Mouse (Mus musculus) liver, embryonic 13.5 days (tissue): ENCODE results near the gene Spata1. TPM values are rescaled to one million over a fixed set of nuclear protein-coding genes. Genes with fewer than 3 reads are reported as not detected.

Experiments used
- ATAC-seq: fragments of 200-750 bp; cut with Nextera tagmentation; 2 replicates; pipeline ENCODE4 v1.8.0; 2017; ENCODE audit warnings: low read depth, mild to moderate bottlenecking, moderate number of reproducible peaks, moderate library complexity
- DNase-seq: peaks from one replicate; pipeline ENCODE4 v3.0.0; 2022
- H3K27ac ChIP-seq: fragments of 300-500 bp; sonication (generic); 2 replicates; pipeline ENCODE4 v1.5.1; 2015; ENCODE audit warnings: moderate library complexity, mild to moderate bottlenecking, inconsistent platforms
- H3K27me3 ChIP-seq: fragments of 300-500 bp; sonication (generic); 2 replicates; pipeline ENCODE4 v1.6.1; 2015; ENCODE audit warnings: mild to moderate bottlenecking, inconsistent platforms
- H3K36me3 ChIP-seq: fragments of 300-500 bp; sonication (generic); 2 replicates; pipeline ENCODE4 v1.6.1; 2015; ENCODE audit warnings: mild to moderate bottlenecking, inconsistent platforms
- H3K4me1 ChIP-seq: fragments of 300-500 bp; sonication (generic); replicated peaks from 2 replicates; pipeline ENCODE4 v1.6.1; 2015; ENCODE audit warnings: inconsistent platforms
- H3K4me2 ChIP-seq: fragments of 300-500 bp; sonication (generic); 2 replicates; pipeline ENCODE4 v1.6.1; 2015; ENCODE audit warnings: inconsistent platforms, mild to moderate bottlenecking, moderate library complexity
- H3K4me3 ChIP-seq: fragments of 300-500 bp; sonication (generic); replicated peaks from 2 replicates; pipeline ENCODE4 v1.5.1; 2015; ENCODE audit warnings: mild to moderate bottlenecking, inconsistent platforms
- H3K9ac ChIP-seq: fragments of 300-500 bp; sonication (generic); 2 replicates; pipeline ENCODE4 v1.6.1; 2015; ENCODE audit warnings: mild to moderate bottlenecking, inconsistent platforms
- H3K9me3 ChIP-seq: fragments of 300-500 bp; sonication (generic); replicated peaks from 2 replicates; pipeline ENCODE4 v1.6.1; 2016; ENCODE audit warnings: inconsistent platforms
- WGBS: fragments of 180-500 bp; shearing (Covaris S2); methylation state at CpG from one replicate; pipeline ENCODE4 v1.1.7; 2015; ENCODE audit not compliant: insufficient replicate concordance; 5-methylcytosine and 5-hydroxymethylcytosine counted together
- polyA plus RNA-seq: library from polyadenylated mRNA; unstranded; fragments of >200 nt; fragmentation: Nextera tagmentation; extraction: Ambion mirVana; gene quantifications from 2 replicates; pipeline ENCODE4 v1.2.1, GENCODE M21; 2015

Gene Spata1
- polyA plus RNA-seq, 1 experiment from 2014 or later: 0.88 TPM

DNA sequence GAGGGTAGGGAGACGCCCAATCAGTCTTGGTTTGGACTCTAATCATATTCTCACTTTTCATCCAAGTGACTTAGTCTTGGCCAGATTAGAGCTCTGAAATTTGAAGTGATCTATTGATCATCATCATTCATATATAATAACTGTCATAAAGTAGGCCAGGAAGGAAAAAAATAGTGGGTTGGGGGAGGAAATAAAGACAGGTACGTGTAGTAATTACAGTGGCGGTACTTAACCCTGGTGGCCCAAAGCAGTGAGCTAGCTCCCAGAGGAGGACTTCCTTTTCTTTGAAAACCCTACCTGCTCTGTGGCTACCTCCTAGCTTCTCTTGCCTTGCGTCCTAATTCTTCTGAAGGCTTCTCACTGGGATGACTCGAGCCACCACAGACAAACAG is 1.3 kb upstream of the Spata1 start:
- ATAC-seq (no peak), DNase-seq (no peak)
- peak overlapping the region; percentile 95 for H3K27ac ChIP-seq
- 8% methylated on average over 5 of the region's 5 CpGs for WGBS
- peak overlapping the region; percentile 89 for H3K4me3 ChIP-seq
- peak overlapping the region; percentile 71 for H3K4me2 ChIP-seq
- peaks cover 38% of the 10 kb centered on the region for H3K4me1 ChIP-seq
- no peaks in the 10 kb centered on the region for H3K9me3 ChIP-seq
- peaks cover 23% of the 10 kb centered on the region for H3K36me3 ChIP-seq
- peak overlapping the region; percentile 94 for H3K9ac ChIP-seq
- H3K27me3 ChIP-seq: no peaks in the 10 kb centered on the region

- Histone ChIP-seq H3K27me3 (no peaks in the 10 kb centered on the region), H3K36me3 (peaks cover 18% of the 10 kb centered on the region), H3K4me3 (peak overlapping the region; percentile 89), H3K4me1 (peaks cover 38% of the 10 kb centered on the region), H3K27ac (peak overlapping the region; percentile 95), H3K9ac (peak overlapping the region; percentile 94), H3K4me2 (peak overlapping the region; percentile 71), H3K9me3 (no peaks in the 10 kb centered on the region)
- ATAC-seq (peak; percentile 52), DNase-seq (peak; percentile 50)
- WGBS: 0% methylated on average over 56 of the region's 57 CpGs
Measured at GRCm38 (mm10) chr3:146500003-146500809, 653 bp upstream of the Spata1 start.

GRCm38 (mm10) chr3:146498989-146499388 is 564 bp downstream of the Spata1 start:
- 2% methylated on average over 13 of the region's 13 CpGs for WGBS
- no peak for ATAC-seq

GRCm38 (mm10) chr3:146494941-146495340 is 4.6 kb downstream of the Spata1 start:
- Histone ChIP-seq H3K4me3 (no peak overlapping the region), H3K4me1 (peaks cover 4% of the 10 kb centered on the region), H3K4me2 (no peak overlapping the region), H3K9ac (no peak overlapping the region), H3K9me3 (no peaks in the 10 kb centered on the region), H3K27me3 (no peaks in the 10 kb centered on the region), H3K36me3 (no peaks in the 10 kb centered on the region), H3K27ac (no peak overlapping the region)
- no peak for DNase-seq
- 81% methylated on average over 8 of the region's 8 CpGs for WGBS
- no peak for ATAC-seq

More at GRCm38 (mm10) chr3:146498989-146499388, 564 bp downstream of the Spata1 start:
- peak overlapping the region; percentile 89 for H3K4me3 ChIP-seq
- H3K27me3 ChIP-seq: no peaks in the 10 kb centered on the region
- H3K9ac ChIP-seq: peak overlapping the region; percentile 94
- no peak for DNase-seq
- peaks cover 36% of the 10 kb centered on the region for H3K4me1 ChIP-seq
- H3K36me3 ChIP-seq: peaks cover 11% of the 10 kb centered on the region
- H3K9me3 ChIP-seq: no peaks in the 10 kb centered on the region
- H3K4me2 ChIP-seq: peak overlapping the region; percentile 71
- peak overlapping the region; percentile 95 for H3K27ac ChIP-seq

DNA sequence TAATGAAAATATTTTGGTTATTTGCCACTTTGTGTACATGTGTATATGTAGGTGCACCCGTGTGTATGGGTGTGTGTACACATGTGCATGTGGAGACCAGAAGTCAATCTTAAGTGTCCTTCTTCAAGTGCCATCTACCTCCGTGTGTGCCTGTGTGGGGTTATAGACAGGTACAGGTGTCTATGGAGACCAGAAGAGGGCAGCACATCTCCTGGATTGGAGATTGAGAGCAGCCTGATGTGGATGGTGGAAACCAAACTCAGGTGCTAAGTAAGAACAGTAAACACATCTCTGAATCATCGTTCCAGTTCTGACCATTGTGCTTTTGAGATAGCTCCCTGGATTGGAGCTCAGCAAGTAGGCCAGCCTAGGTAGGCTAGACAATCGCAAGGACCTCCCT is 13.1 kb downstream of the Spata1 start:
- H3K27ac ChIP-seq: no peak overlapping the region
- WGBS: 77% methylated on average over 4 of the region's 4 CpGs
- no peaks in the 10 kb centered on the region for H3K4me1 ChIP-seq
- ATAC-seq (no peak), DNase-seq (no peak)
- H3K9ac ChIP-seq: no peak overlapping the region
- H3K36me3 ChIP-seq: no peaks in the 10 kb centered on the region
- H3K4me2 ChIP-seq: no peak overlapping the region
- no peaks in the 10 kb centered on the region for H3K27me3 ChIP-seq
- H3K4me3 ChIP-seq: no peak overlapping the region
- H3K9me3 ChIP-seq: no peaks in the 10 kb centered on the region

DNA sequence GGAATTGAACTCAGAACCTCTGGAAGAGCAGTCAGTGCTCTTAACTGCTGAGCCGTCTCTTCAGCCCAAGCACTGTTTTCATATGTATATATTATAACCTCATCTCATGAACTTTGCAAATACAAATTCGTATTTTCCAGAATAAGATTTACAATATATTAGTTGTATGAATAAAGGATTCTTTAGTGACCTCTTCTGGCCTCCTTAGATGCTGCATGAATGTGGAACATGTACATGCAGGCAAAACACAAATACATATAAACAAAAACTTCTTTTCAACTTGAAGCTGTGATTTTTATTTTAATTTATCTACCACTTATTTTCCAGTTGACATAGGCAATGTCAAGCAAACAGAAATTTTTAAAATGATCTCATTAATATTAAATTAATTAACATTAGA is 17.5 kb downstream of the Spata1 start:
- no peaks in the 10 kb centered on the region for H3K9me3 ChIP-seq
- no peak overlapping the region for H3K9ac ChIP-seq
- no peak for DNase-seq
- H3K4me3 ChIP-seq: no peak overlapping the region
- no peaks in the 10 kb centered on the region for H3K4me1 ChIP-seq
- no peak overlapping the region for H3K27ac ChIP-seq
- H3K4me2 ChIP-seq: no peak overlapping the region
- H3K36me3 ChIP-seq: no peaks in the 10 kb centered on the region
- 50% methylated on average over 2 of the region's 2 CpGs for WGBS
- ATAC-seq: no peak
- no peaks in the 10 kb centered on the region for H3K27me3 ChIP-seq

- Histone ChIP-seq H3K36me3 (no peaks in the 10 kb centered on the region), H3K9ac (no peak overlapping the region), H3K9me3 (no peaks in the 10 kb centered on the region), H3K4me2 (no peak overlapping the region), H3K27me3 (no peaks in the 10 kb centered on the region), H3K4me3 (no peak overlapping the region), H3K4me1 (no peaks in the 10 kb centered on the region), H3K27ac (no peak overlapping the region)
- WGBS: 88% methylated on average over 3 of the region's 3 CpGs
- DNase-seq: no peak
- no peak for ATAC-seq
Measured at GRCm38 (mm10) chr3:146474428-146474827, 25.1 kb downstream of the Spata1 start.

GRCm38 (mm10) chr3:146473741-146474140 is 25.8 kb downstream of the Spata1 start:
- Histone ChIP-seq H3K4me1 (no peaks in the 10 kb centered on the region), H3K9me3 (no peaks in the 10 kb centered on the region), H3K4me2 (no peak overlapping the region), H3K36me3 (no peaks in the 10 kb centered on the region), H3K27ac (no peak overlapping the region), H3K27me3 (no peaks in the 10 kb centered on the region), H3K4me3 (no peak overlapping the region), H3K9ac (no peak overlapping the region)
- ATAC-seq (no peak), DNase-seq (no peak)

DNA sequence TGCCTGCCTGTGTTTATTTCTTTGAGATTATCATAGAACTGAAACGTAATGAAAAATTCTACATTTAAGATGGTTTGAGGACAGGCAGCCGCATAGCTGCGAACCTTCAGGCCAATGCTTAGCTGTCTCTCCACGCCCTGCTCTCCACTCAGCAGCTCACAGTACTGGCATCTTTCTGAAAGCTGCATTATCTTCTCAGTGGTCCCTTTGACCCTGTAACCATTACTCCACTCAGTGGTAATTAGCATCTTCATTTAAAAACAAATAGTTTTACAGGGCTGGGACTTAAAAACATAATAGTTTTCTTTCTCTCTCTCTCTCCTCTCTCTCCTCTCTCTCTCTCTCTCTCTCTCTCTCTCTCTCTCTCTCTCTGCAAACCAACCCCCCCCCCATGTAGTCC is 26.9 kb downstream of the Spata1 start:
- WGBS: 74% methylated on average over 4 of the region's 4 CpGs
- no peak overlapping the region for H3K4me3 ChIP-seq
- H3K4me1 ChIP-seq: no peaks in the 10 kb centered on the region
- no peak overlapping the region for H3K9ac ChIP-seq
- ATAC-seq (no peak), DNase-seq (no peak)
- no peak overlapping the region for H3K4me2 ChIP-seq
- no peaks in the 10 kb centered on the region for H3K9me3 ChIP-seq
- no peaks in the 10 kb centered on the region for H3K27me3 ChIP-seq
- H3K27ac ChIP-seq: no peak overlapping the region
- H3K36me3 ChIP-seq: no peaks in the 10 kb centered on the region

DNA sequence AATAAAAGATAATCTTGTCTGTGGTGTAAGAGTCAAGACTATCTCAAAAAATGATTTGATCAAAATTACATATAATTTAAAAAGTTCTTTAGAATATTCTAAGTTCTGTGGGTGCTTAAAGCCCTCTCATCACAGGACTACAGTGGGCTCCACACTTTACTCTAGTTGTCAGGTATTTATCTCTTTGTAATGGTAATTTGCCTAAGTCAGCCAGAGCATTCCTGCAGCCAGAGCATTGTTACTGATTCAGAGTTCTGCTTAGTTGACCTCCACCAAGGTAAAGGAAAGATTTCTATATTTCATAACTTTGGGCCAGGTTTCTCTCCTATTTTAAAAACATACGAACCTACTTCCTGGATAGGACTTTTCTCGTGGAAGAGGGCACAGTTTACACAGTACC is 30.3 kb downstream of the Spata1 start:
- Histone ChIP-seq H3K4me2 (no peak overlapping the region), H3K9ac (no peak overlapping the region), H3K9me3 (no peaks in the 10 kb centered on the region), H3K27ac (no peak overlapping the region), H3K4me1 (no peaks in the 10 kb centered on the region), H3K27me3 (no peaks in the 10 kb centered on the region), H3K36me3 (peaks cover 3% of the 10 kb centered on the region; the same call in 1 of the 2 replicates), H3K4me3 (no peak overlapping the region)
- 56% methylated on average over 2 of the region's 2 CpGs for WGBS
- DNase-seq (no peak), ATAC-seq (no peak)

GRCm38 (mm10) chr3:146462939-146463338 is 36.6 kb downstream of the Spata1 start:
- Histone ChIP-seq H3K27ac (no peak overlapping the region), H3K9ac (no peak overlapping the region), H3K4me1 (no peaks in the 10 kb centered on the region), H3K9me3 (no peaks in the 10 kb centered on the region), H3K27me3 (no peaks in the 10 kb centered on the region), H3K4me3 (no peak overlapping the region), H3K36me3 (peaks cover 4% of the 10 kb centered on the region; the same call in 1 of the 2 replicates), H3K4me2 (no peak overlapping the region)
- no peak for ATAC-seq
- no peak for DNase-seq
- WGBS: 55% methylated on average over 2 of the region's 2 CpGs

- H3K9ac ChIP-seq: no peak overlapping the region
- 80% methylated on average over 5 of the region's 5 CpGs for WGBS
- DNase-seq (no peak), ATAC-seq (no peak)
- H3K27ac ChIP-seq: no peak overlapping the region
- peaks cover 34% of the 10 kb centered on the region for H3K4me1 ChIP-seq
- no peak overlapping the region for H3K4me3 ChIP-seq
- peak overlapping the region; percentile 90 for H3K4me2 ChIP-seq
- no peaks in the 10 kb centered on the region for H3K27me3 ChIP-seq
- H3K9me3 ChIP-seq: no peaks in the 10 kb centered on the region
- H3K36me3 ChIP-seq: no peaks in the 10 kb centered on the region
Measured at GRCm38 (mm10) chr3:146451375-146451774, 48.2 kb downstream of the Spata1 start.
